Mouse (Mus musculus) liver, embryonic 18 days (tissue): ENCODE results near the gene Bmp2. TPM values are rescaled to one million over a fixed set of nuclear protein-coding genes. Genes with fewer than 3 reads are reported as not detected.

Source experiments
- polyA plus RNA-seq: library from polyadenylated mRNA; depleted of rRNA; stranded (reverse); fragments of >200 nt; gene quantifications from 2 replicates; pipeline ENCODE4 v1.2.3, GENCODE M21; 2012; rRNA removed

The Bmp2 gene
- polyA plus RNA-seq, result 1.9 and 2.4 TPM in 2 replicates

DNA sequence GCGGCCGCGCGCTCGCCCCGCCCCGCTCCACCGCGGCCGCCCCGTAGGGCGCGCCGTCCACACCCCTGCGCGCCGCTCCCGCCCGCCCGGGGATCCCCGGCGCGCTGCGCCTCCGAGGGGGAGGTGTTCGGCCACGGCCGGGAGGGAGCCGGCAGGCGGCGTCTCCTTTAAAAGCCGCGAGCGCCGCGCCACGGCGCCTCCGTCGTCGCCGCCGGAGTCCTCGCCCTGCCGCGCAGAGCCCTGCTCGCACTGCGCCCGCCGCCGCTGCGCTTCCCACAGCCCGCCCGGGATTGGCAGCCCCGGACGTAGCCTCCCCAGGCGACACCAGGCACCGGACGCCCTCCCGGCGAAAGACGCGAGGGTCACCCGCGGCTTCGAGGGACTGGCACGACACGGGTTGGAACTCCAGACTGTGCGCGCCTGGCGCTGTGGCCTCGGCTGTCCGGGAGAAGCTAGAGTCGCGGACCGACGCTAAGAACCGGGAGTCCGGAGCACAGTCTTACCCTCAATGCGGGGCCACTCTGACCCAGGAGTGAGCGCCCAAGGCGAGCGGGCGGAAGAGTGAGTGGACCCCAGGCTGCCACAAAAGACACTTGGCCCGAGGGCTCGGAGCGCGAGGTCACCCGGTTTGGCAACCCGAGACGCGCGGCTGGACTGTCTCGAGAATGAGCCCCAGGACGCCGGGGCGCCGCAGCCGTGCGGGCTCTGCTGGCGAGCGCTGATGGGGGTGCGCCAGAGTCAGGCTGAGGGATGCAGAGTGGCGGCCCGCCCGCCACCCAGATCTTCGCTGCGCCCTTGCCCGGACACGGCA lies at the start of gene Bmp2:
TSS of gene Bmp2 (plus strand) at position 129 of the 811 bp plus-strand sequence.

